8 mouse cellular contexts compared by ENCODE assay signal in genomic region chr7:5060239-5060731, GRCm38 (mm10). TPM values are rescaled to one million over a fixed set of nuclear protein-coding genes. Genes with fewer than 3 reads are reported as not detected.
DNase-seq lines count a peak whose midpoint lies in the region.

No protein-coding gene starts in this region.

- peak; percentile 92 for DNase-seq in R1 (ENCODE audit: low read depth, low spot score)
- DNase-seq in cerebellum, adult 9-10 months, result peak; percentile 94
- peak; percentile 82 for DNase-seq in forelimb bud, embryonic 11.5 days (ENCODE audit: low read depth, low spot score)
- peak; percentile 83 for DNase-seq in heart, postnatal 4 days
- DNase-seq in layer of hippocampus, postnatal 25 days (ENCODE audit: extremely low spot score in 1 of 2, low spot score in 1 of 2), result peak; percentile 52 to 58
- DNase-seq in lung, postnatal 4 days, result peak; percentile 85 to 87
- DNase-seq in retina, postnatal 7 days (ENCODE audit: low read depth, low spot score), result peak; percentile 67
- DNase-seq in thymus, postnatal 4 days, result peak; percentile 78

RNA-seq across cellular contexts. Expression of gene U2af2, which starts 1.7 kb away (rescaled TPM):
- total RNA-seq in heart, postnatal 4 days (2021), result 100 to 1,000 TPM; 136 to 145 TPM
- total RNA-seq in layer of hippocampus, postnatal 25 days (2021), result 100 to 1,000 TPM; 170 to 180 TPM

RNA-seq across cellular contexts. Expression of gene Zfp580, which starts 8.9 kb away (rescaled TPM):
- total RNA-seq in heart, postnatal 4 days (2021), result 10 to 100 TPM; 12.2 to 13.2 TPM
- total RNA-seq in layer of hippocampus, postnatal 25 days (2021), result 10 to 100 TPM; 43.1 to 44.0 TPM

RNA-seq across cellular contexts. Expression of gene Epn1, which starts 19.8 kb away (rescaled TPM):
- 100 to 1,000 TPM; 171 to 183 TPM for total RNA-seq in heart, postnatal 4 days (2021)
- 100 to 1,000 TPM; 520 to 560 TPM for total RNA-seq in layer of hippocampus, postnatal 25 days (2021)

RNA-seq across cellular contexts. Expression of gene Zfp784, which starts 22.0 kb away (rescaled TPM):
- total RNA-seq in heart, postnatal 4 days (2021), result 1 to 10 TPM; 5.4 to 6.0 TPM
- total RNA-seq in layer of hippocampus, postnatal 25 days (2021), result 1 to 10 TPM; 5.1 to 6.5 TPM

RNA-seq across cellular contexts. Expression of gene 4632433K11Rik, which starts 26.4 kb away (rescaled TPM):
- under 1 TPM in 1 of 2 experiments, not detected in 1; 0.57 TPM for total RNA-seq in heart, postnatal 4 days (2021)
- total RNA-seq in layer of hippocampus, postnatal 25 days (2021), result not detected

Comparison
In these comparisons a context has a peak if more than half of its experiments do, and no peak if none do; other contexts are left out.
1. Peak in every context shown above with its lines: DNase-seq.